In genomic region chr8:106016284-106016683, GRCm38 (mm10) we compare ENCODE assay signal across 17 mouse cellular contexts. TPM values are rescaled to one million over a fixed set of nuclear protein-coding genes. Genes with fewer than 3 reads are reported as not detected.
"Had no signal": no experiment of that assay in that cellular context is flagged by ENCODE, and none has a peak within 500 bp of the region (broad histone marks: within the 10 kb centered on the region; RNA-seq: fewer than 3 reads in every experiment).

No protein-coding gene starts in this region.

- H3K4me2 ChIP-seq: lung, embryonic 14.5 days; midbrain, embryonic 11.5 days; midbrain, embryonic 13.5 days; midbrain, embryonic 15.5 days; neural tube, embryonic 12.5 days; stomach, embryonic 15.5 days had no signal

- DNase-seq: lung, adult 18-20 months; lung, embryonic 14.5 days; lung, postnatal 10 days; lung, postnatal 4 days; right cerebral cortex, postnatal 14 days had no signal

- H3K9me3 ChIP-seq: midbrain, embryonic 13.5 days; midbrain, embryonic 15.5 days; neural tube, embryonic 12.5 days; stomach, embryonic 15.5 days had no signal

- ATAC-seq: midbrain, embryonic 13.5 days; midbrain, embryonic 15.5 days had no signal

- H3K27me3 ChIP-seq: midbrain, embryonic 13.5 days; midbrain, embryonic 15.5 days; neural tube, embryonic 12.5 days; stomach, embryonic 15.5 days had no signal

- H3K4me1 ChIP-seq: stomach, embryonic 15.5 days had no signal

- H3K9ac ChIP-seq: liver, embryonic 14.5 days; lung, embryonic 14.5 days; midbrain, embryonic 13.5 days; midbrain, embryonic 15.5 days; neural tube, embryonic 12.5 days; stomach, embryonic 15.5 days had no signal

- H3K27ac ChIP-seq: liver, embryonic 14.5 days; midbrain, embryonic 13.5 days; midbrain, embryonic 15.5 days; neural tube, embryonic 12.5 days; stomach, embryonic 15.5 days; stomach, postnatal 0 days had no signal

- H3K4me3 ChIP-seq: midbrain, embryonic 13.5 days; midbrain, embryonic 15.5 days; neural tube, embryonic 12.5 days; stomach, embryonic 15.5 days had no signal

RNA-seq across cellular contexts. Expression of gene Dpep2nb, which starts 10.5 kb away (rescaled TPM):
- polyA plus RNA-seq: liver, embryonic 14.5 days; lung, embryonic 14.5 days; lung, embryonic 16.5 days; midbrain, embryonic 11.5 days; midbrain, embryonic 13.5 days; midbrain, postnatal 0 days; neural tube, embryonic 12.5 days; spleen, adult 2 months; stomach, embryonic 15.5 days; stomach, postnatal 0 days; thymus, adult 2 months had no signal

RNA-seq across cellular contexts. Expression of gene Dpep3, which starts 37.1 kb away (rescaled TPM):
- polyA plus RNA-seq: liver, embryonic 14.5 days; lung, embryonic 14.5 days; lung, embryonic 16.5 days; midbrain, embryonic 11.5 days; midbrain, embryonic 13.5 days; midbrain, embryonic 15.5 days; midbrain, postnatal 0 days; neural tube, embryonic 12.5 days; neural tube, embryonic 14.5 days; stomach, embryonic 15.5 days; stomach, postnatal 0 days had no signal
